Mouse (Mus musculus) heart, adult 18-20 months (tissue): Measurements from ENCODE around the gene 4930518I15Rik. TPM values are rescaled to one million over a fixed set of nuclear protein-coding genes. Genes with fewer than 3 reads are reported as not detected.
"Not testable (repeated sequence)": the region's sequence is repeated elsewhere in the genome, so short reads cannot be mapped to it uniquely, and the experiment has no call there.

ENCODE experiments used
- DNase-seq, 2 experiments: peaks; one replicate each; pipeline ENCODE4 v3.0.0; 2021 to 2022; ENCODE audit warnings: mixed read lengths in 1 of 2
- total RNA-seq, 2 experiments: library from RNA; stranded (reverse); gene quantifications; 2 replicates each; pipeline ENCODE4 v1.2.3; 2021

4930518I15Rik gene
- total RNA-seq, 2 experiments from 2014 or later, result 0.49 to 0.60 TPM

GRCm38 (mm10) chr2:156843331-156843730 lies 14.4 kb downstream of the 4930518I15Rik start:
- DNase-seq, result no peak

- no peak for DNase-seq
Measured at GRCm38 (mm10) chr2:156842711-156843110, 15.0 kb downstream of the 4930518I15Rik start.

GRCm38 (mm10) chr2:156841841-156842706 lies 15.7 kb downstream of the 4930518I15Rik start:
- peak; percentile 29 to 44 for DNase-seq

- peak; percentile 58 to 59 for DNase-seq
Measured at GRCm38 (mm10) chr2:156841028-156841840, 16.5 kb downstream of the 4930518I15Rik start.

- peak; percentile 13 to 37 for DNase-seq
Measured at GRCm38 (mm10) chr2:156840301-156841027, 17.3 kb downstream of the 4930518I15Rik start.

GRCm38 (mm10) chr2:156839319-156840191 lies 18.2 kb downstream of the 4930518I15Rik start, which contains the start of gene Tgif2:
TSS of gene Tgif2 (plus strand) at chr2:156840007.
- peak; percentile 52 to 58 for DNase-seq

GRCm38 (mm10) chr2:156838839-156839238 lies 18.9 kb downstream of the 4930518I15Rik start:
- no peak for DNase-seq

- DNase-seq, result no peak
Measured at GRCm38 (mm10) chr2:156834336-156834735, 23.4 kb downstream of the 4930518I15Rik start.

GRCm38 (mm10) chr2:156825128-156825527 lies 32.6 kb downstream of the 4930518I15Rik start:
- DNase-seq, result not testable (repeated sequence)

GRCm38 (mm10) chr2:156816116-156816515 lies 41.6 kb downstream of the 4930518I15Rik start:
- no peak for DNase-seq

- DNase-seq, result no peak
Measured at GRCm38 (mm10) chr2:156815412-156815811, 42.3 kb downstream of the 4930518I15Rik start.

- DNase-seq, result no peak
Measured at GRCm38 (mm10) chr2:156814893-156815292, 42.9 kb downstream of the 4930518I15Rik start.

GRCm38 (mm10) chr2:156814344-156814801 lies 43.4 kb downstream of the 4930518I15Rik start:
- DNase-seq, result peak in 1 of 2 experiments; percentile 5

- no peak for DNase-seq
Measured at GRCm38 (mm10) chr2:156811556-156811955, 46.2 kb downstream of the 4930518I15Rik start.

GRCm38 (mm10) chr2:156810716-156811115 lies 47.0 kb downstream of the 4930518I15Rik start:
- no peak for DNase-seq

GRCm38 (mm10) chr2:156809579-156809978 lies 48.2 kb downstream of the 4930518I15Rik start:
- DNase-seq, result peak; percentile 60 to 85

GRCm38 (mm10) chr2:156806886-156807285 lies 50.9 kb downstream of the 4930518I15Rik start:
- DNase-seq, result no peak
